Mouse (Mus musculus): Measurements from ENCODE around the gene Bin2. TPM values are rescaled to one million over a fixed set of nuclear protein-coding genes. Genes with fewer than 3 reads are reported as not detected.

Gene Bin2
- polyA plus RNA-seq (2016; fragmentation: Nextera tagmentation; extraction: Ambion mirVana) = 40.5 and 40.6 TPM in 2 replicates

- Histone ChIP-seq H3K36me3 (no peaks in the 10 kb centered on the region), H3K27me3 (replicated peaks) (no peaks in the 10 kb centered on the region), H3K9me3 (replicated peaks) (no peaks in the 10 kb centered on the region), H3K4me3 (peak within 1 kb of the TSS; percentile 68), H3K9ac (peak within 1 kb of the TSS; percentile 72), H3K4me2 (peak within 1 kb of the TSS; percentile 74), H3K4me1 (peaks cover 79% of the 10 kb centered on the region), H3K27ac (peak within 1 kb of the TSS; percentile 14)
- ATAC-seq = peak; percentile 70
- 19% methylated on average over 20 of the region's 20 CpGs for WGBS (ENCODE audit: insufficient replicate concordance)
These were observed at the start of gene Bin2 for GRCm38 (mm10) chr15:100669337-100669736. Bin2 (minus strand) TSS chr15:100669553.

- no peak overlapping the region for H3K27ac ChIP-seq
- no peaks in the 10 kb centered on the region for H3K36me3 ChIP-seq
- H3K4me1 ChIP-seq = no peaks in the 10 kb centered on the region
- no peak overlapping the region for H3K9ac ChIP-seq
- WGBS (ENCODE audit: insufficient replicate concordance) = 72% methylated on average over 11 of the region's 11 CpGs
- no peak overlapping the region for H3K4me2 ChIP-seq
- no peak overlapping the region for H3K4me3 ChIP-seq
- no peak for ATAC-seq
- peaks cover 20% of the 10 kb centered on the region; the same call in 1 of the 2 replicates for H3K27me3 ChIP-seq (replicated peaks)
- H3K9me3 ChIP-seq (replicated peaks) = no peaks in the 10 kb centered on the region
These were observed 49.2 kb upstream of the Bin2 start for GRCm38 (mm10) chr15:100718572-100718971.

GRCm38 (mm10) chr15:100717933-100718332 is 48.6 kb upstream of the Bin2 start:
- Histone ChIP-seq H3K27me3 (replicated peaks) (peaks cover 15% of the 10 kb centered on the region; the same call in 1 of the 2 replicates), H3K4me2 (no peak overlapping the region), H3K9ac (no peak overlapping the region), H3K36me3 (no peaks in the 10 kb centered on the region), H3K9me3 (replicated peaks) (no peaks in the 10 kb centered on the region), H3K4me1 (no peaks in the 10 kb centered on the region), H3K4me3 (no peak overlapping the region), H3K27ac (no peak overlapping the region)
- WGBS (ENCODE audit: insufficient replicate concordance) = 41% methylated on average over 6 of the region's 6 CpGs
- ATAC-seq = no peak

GRCm38 (mm10) chr15:100715399-100715993 is 46.1 kb upstream of the Bin2 start:
- no peaks in the 10 kb centered on the region for H3K36me3 ChIP-seq
- H3K4me1 ChIP-seq = no peaks in the 10 kb centered on the region
- no peaks in the 10 kb centered on the region for H3K9me3 ChIP-seq (replicated peaks)
- no peak overlapping the region for H3K9ac ChIP-seq
- H3K4me2 ChIP-seq = no peak overlapping the region
- 0 out of 2 replicates have a peak, but pooled peaks cover 5% of the 10 kb centered on the region for H3K27me3 ChIP-seq (replicated peaks)
- ATAC-seq = no peak
- H3K4me3 ChIP-seq = no peak overlapping the region
- no peak overlapping the region for H3K27ac ChIP-seq
- WGBS (ENCODE audit: insufficient replicate concordance) = 68% methylated on average over 9 of the region's 9 CpGs

- no peak overlapping the region for H3K4me3 ChIP-seq
- H3K9ac ChIP-seq = no peak overlapping the region
- H3K4me2 ChIP-seq = no peak overlapping the region
- WGBS (ENCODE audit: insufficient replicate concordance) = 70% methylated on average over 8 of the region's 8 CpGs
- no peaks in the 10 kb centered on the region for H3K4me1 ChIP-seq
- ATAC-seq = no peak
- no peak overlapping the region for H3K27ac ChIP-seq
- no peaks in the 10 kb centered on the region for H3K36me3 ChIP-seq
- no peaks in the 10 kb centered on the region for H3K9me3 ChIP-seq (replicated peaks)
- no peaks in the 10 kb centered on the region for H3K27me3 ChIP-seq (replicated peaks)
These were observed 45.1 kb upstream of the Bin2 start for GRCm38 (mm10) chr15:100714470-100714869.

- no peaks in the 10 kb centered on the region for H3K9me3 ChIP-seq (replicated peaks)
- H3K4me1 ChIP-seq = peaks cover 23% of the 10 kb centered on the region
- no peak overlapping the region for H3K9ac ChIP-seq
- H3K36me3 ChIP-seq = no peaks in the 10 kb centered on the region
- no peak overlapping the region for H3K4me2 ChIP-seq
- no peak for ATAC-seq
- no peaks in the 10 kb centered on the region for H3K27me3 ChIP-seq (replicated peaks)
- H3K4me3 ChIP-seq = no peak overlapping the region
- 59% methylated on average over 6 of the region's 6 CpGs for WGBS (ENCODE audit: insufficient replicate concordance)
- H3K27ac ChIP-seq = no peak overlapping the region
These were observed 41.5 kb upstream of the Bin2 start for GRCm38 (mm10) chr15:100710838-100711237.

GRCm38 (mm10) chr15:100708433-100709078 is 39.2 kb upstream of the Bin2 start:
- peaks cover 32% of the 10 kb centered on the region for H3K4me1 ChIP-seq
- no peaks in the 10 kb centered on the region for H3K36me3 ChIP-seq
- no peaks in the 10 kb centered on the region for H3K9me3 ChIP-seq (replicated peaks)
- no peak for ATAC-seq
- H3K27me3 ChIP-seq (replicated peaks) = peaks cover 12% of the 10 kb centered on the region
- no peak overlapping the region for H3K4me2 ChIP-seq
- no peak overlapping the region for H3K27ac ChIP-seq
- no peak overlapping the region for H3K9ac ChIP-seq
- H3K4me3 ChIP-seq = no peak overlapping the region
- 41% methylated on average over 8 of the region's 8 CpGs for WGBS (ENCODE audit: insufficient replicate concordance)

GRCm38 (mm10) chr15:100706226-100706625 is 36.9 kb upstream of the Bin2 start:
- Histone ChIP-seq H3K27ac (no peak overlapping the region), H3K27me3 (replicated peaks) (peaks cover 21% of the 10 kb centered on the region), H3K4me1 (peaks cover 49% of the 10 kb centered on the region), H3K9me3 (replicated peaks) (no peaks in the 10 kb centered on the region), H3K4me3 (no peak overlapping the region), H3K4me2 (no peak overlapping the region), H3K9ac (no peak overlapping the region), H3K36me3 (no peaks in the 10 kb centered on the region)
- no peak for ATAC-seq
- WGBS (ENCODE audit: insufficient replicate concordance) = 20% methylated on average over 8 of the region's 8 CpGs

GRCm38 (mm10) chr15:100705376-100705775 is 36.0 kb upstream of the Bin2 start:
- 71% methylated on average over 1 of the region's 1 CpGs for WGBS (ENCODE audit: insufficient replicate concordance)
- Histone ChIP-seq H3K9ac (no peak overlapping the region), H3K4me2 (no peak overlapping the region), H3K27me3 (replicated peaks) (peaks cover 21% of the 10 kb centered on the region), H3K9me3 (replicated peaks) (no peaks in the 10 kb centered on the region), H3K36me3 (no peaks in the 10 kb centered on the region), H3K4me1 (peaks cover 57% of the 10 kb centered on the region), H3K27ac (no peak overlapping the region), H3K4me3 (no peak overlapping the region)
- ATAC-seq = no peak

GRCm38 (mm10) chr15:100703913-100704312 is 34.6 kb upstream of the Bin2 start:
- H3K36me3 ChIP-seq = no peaks in the 10 kb centered on the region
- H3K9me3 ChIP-seq (replicated peaks) = no peaks in the 10 kb centered on the region
- peaks cover 67% of the 10 kb centered on the region for H3K4me1 ChIP-seq
- 29% methylated on average over 17 of the region's 17 CpGs for WGBS (ENCODE audit: insufficient replicate concordance)
- ATAC-seq = no peak
- no peak overlapping the region for H3K27ac ChIP-seq
- no peak overlapping the region for H3K9ac ChIP-seq
- H3K4me2 ChIP-seq = peak overlapping the region; percentile 2; the same call in 1 of the 2 replicates
- peaks cover 21% of the 10 kb centered on the region for H3K27me3 ChIP-seq (replicated peaks)
- H3K4me3 ChIP-seq = no peak overlapping the region

- H3K4me2 ChIP-seq = peak overlapping the region; percentile 16
- 40% methylated on average over 6 of the region's 6 CpGs for WGBS (ENCODE audit: insufficient replicate concordance)
- ATAC-seq = no peak
These were observed 32.5 kb upstream of the Bin2 start for GRCm38 (mm10) chr15:100701856-100702255.

GRCm38 (mm10) chr15:100701108-100701507 is 31.8 kb upstream of the Bin2 start:
- Histone ChIP-seq H3K4me2 (peak overlapping the region; percentile 16), H3K4me3 (no peak overlapping the region), H3K9ac (no peak overlapping the region), H3K4me1 (peaks cover 47% of the 10 kb centered on the region), H3K27me3 (replicated peaks) (peaks cover 24% of the 10 kb centered on the region), H3K27ac (no peak overlapping the region; the same call in 1 of the 2 replicates), H3K9me3 (replicated peaks) (no peaks in the 10 kb centered on the region), H3K36me3 (no peaks in the 10 kb centered on the region)
- WGBS (ENCODE audit: insufficient replicate concordance) = 25% methylated on average over 10 of the region's 10 CpGs
- no peak for ATAC-seq

More at GRCm38 (mm10) chr15:100701856-100702255, 32.5 kb upstream of the Bin2 start:
- Histone ChIP-seq H3K27ac (no peak overlapping the region), H3K9ac (no peak overlapping the region), H3K4me1 (peaks cover 54% of the 10 kb centered on the region), H3K36me3 (no peaks in the 10 kb centered on the region), H3K27me3 (replicated peaks) (peaks cover 24% of the 10 kb centered on the region), H3K4me3 (no peak overlapping the region), H3K9me3 (replicated peaks) (no peaks in the 10 kb centered on the region)

Measured in liver, embryonic 12.5 days (tissue).